Mouse (Mus musculus) sigmoid colon, adult 10 weeks (tissue): ENCODE measurements around the gene Ptges. TPM values are rescaled to one million over a fixed set of nuclear protein-coding genes. Genes with fewer than 3 reads are reported as not detected.

Experiments used
- polyA plus RNA-seq: library from polyadenylated mRNA; stranded (reverse); fragments of 350-450 nt; fragmentation: Illumina TruSeq; extraction: RNeasy Lipid Tissue Mini Kit (QIAGEN cat#74804); gene quantifications from one replicate; pipeline ENCODE4 v1.2.3, GENCODE M21; 2014; ENCODE audit warnings: low read depth, low replicate concordance

Ptges gene
- 3.4 TPM for polyA plus RNA-seq

GRCm38 (mm10) chr2:30929483-30930045 is at the start of gene Ptges:
Ptges (minus strand) TSS chr2:30929863.

GRCm38 (mm10) chr2:30967352-30968327 is 38.0 kb upstream of the Ptges start, which contains the start of gene Tor1a:
Tor1a (minus strand) TSS chr2:30967933.

DNA sequence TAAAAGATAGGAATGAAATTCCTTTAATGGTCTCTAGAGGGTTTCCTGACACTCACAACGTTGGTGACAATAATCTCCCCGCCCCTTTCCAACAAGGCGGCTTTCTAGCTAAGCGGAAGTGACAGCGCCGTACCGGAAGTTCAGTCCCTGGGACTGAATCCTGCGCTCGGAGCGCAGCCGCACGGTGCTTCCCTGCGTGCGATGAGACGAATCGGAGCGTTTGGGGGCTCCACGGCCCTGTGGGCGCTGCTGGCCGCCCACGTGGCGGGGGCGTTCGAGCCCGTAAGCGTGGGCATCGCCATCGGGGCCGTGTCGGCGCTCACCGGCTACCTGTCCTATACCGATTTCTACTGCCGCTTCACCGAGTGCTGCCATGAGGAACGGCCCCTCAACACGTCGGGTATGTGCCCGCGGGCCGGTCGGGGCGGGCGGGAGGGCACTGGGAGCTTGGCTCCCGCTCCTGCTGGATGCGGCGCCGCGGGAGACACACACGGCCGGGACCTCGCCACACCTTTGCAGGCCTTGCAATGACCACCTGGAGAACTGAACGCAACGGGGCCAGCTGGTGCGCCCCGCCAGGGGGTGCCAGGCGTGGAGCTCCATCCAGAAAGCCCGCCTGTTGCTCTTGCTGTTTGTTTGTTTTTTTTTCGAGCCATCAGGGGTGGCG is 23.3 kb upstream of the Ptges start, which contains the start of gene Tor1b:
Gene Tor1b, plus strand, starts transcription at position 136 of the 667 bp plus-strand sequence.

Other genes with a start within 250 kb of the Ptges start
- not detected for gene 1700001O22Rik, start 126.2 kb downstream of the Ptges start, polyA plus RNA-seq
- gene Ntmt1, start 122.0 kb downstream of the Ptges start, polyA plus RNA-seq, result not detected
- gene Asb6, start 99.5 kb downstream of the Ptges start, polyA plus RNA-seq, result not detected
- gene Prrx2, start 94.9 kb downstream of the Ptges start, polyA plus RNA-seq, result not detected
- 18.4 TPM for gene Tor1b, start 23.1 kb upstream of the Ptges start, polyA plus RNA-seq
- gene Tor1a, start 38.1 kb upstream of the Ptges start, polyA plus RNA-seq, result 6.2 TPM
- gene BC005624, start 52.3 kb upstream of the Ptges start, polyA plus RNA-seq, result 23.2 TPM
- gene Usp20, start 52.4 kb upstream of the Ptges start, polyA plus RNA-seq, result 0.63 TPM
- 58.6 TPM for gene Fnbp1, start 212.1 kb upstream of the Ptges start, polyA plus RNA-seq
- 46.1 TPM for gene Gpr107, start 222.5 kb upstream of the Ptges start, polyA plus RNA-seq